Mouse (Mus musculus): ENCODE data around the gene Ppip5k1. TPM values are rescaled to one million over a fixed set of nuclear protein-coding genes. Genes with fewer than 3 reads are reported as not detected.
A peak's percentile ranks its signal among the peaks of the same experiment; 100 is the strongest.

Gene Ppip5k1
- total RNA-seq, 2 experiments from 2014 or later = 8.4 to 11.0 TPM

DNA sequence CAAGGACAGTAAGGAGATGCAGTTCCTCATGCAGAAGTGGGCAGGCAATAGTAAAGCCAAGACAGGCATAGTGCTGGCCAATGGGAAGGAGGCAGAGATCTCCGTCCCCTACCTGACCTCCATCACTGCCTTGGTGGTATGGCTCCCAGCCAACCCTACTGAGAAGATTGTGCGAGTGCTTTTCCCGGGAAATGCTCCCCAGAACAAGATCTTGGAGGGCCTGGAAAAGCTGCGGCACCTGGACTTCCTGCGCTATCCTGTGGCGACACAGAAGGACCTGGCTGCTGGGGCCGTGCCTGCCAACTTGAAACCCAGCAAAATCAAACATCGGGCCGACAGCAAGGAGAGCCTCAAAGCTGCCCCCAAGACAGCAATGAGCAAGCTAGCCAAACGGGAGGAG is 55.2 kb downstream of the Ppip5k1 start:
- no peak for ATAC-seq (replicated peaks; ENCODE audit: poor library complexity, severe bottlenecking)

DNA sequence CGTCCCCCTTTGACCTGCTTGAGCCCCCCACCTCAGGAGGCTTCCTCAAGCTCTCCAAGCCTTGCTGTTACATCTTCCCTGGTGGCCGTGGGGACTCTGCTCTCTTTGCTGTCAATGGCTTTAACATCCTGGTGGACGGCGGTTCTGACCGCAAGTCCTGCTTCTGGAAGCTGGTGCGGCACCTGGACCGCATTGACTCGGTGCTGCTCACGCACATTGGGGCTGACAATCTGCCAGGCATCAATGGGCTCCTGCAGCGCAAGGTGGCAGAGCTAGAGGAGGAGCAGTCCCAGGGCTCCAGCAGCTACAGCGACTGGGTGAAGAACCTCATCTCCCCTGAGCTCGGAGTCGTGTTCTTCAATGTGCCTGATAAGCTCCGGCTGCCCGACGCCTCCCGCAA is 55.7 kb downstream of the Ppip5k1 start:
- ATAC-seq (replicated peaks; ENCODE audit: poor library complexity, severe bottlenecking) = no peak

DNA sequence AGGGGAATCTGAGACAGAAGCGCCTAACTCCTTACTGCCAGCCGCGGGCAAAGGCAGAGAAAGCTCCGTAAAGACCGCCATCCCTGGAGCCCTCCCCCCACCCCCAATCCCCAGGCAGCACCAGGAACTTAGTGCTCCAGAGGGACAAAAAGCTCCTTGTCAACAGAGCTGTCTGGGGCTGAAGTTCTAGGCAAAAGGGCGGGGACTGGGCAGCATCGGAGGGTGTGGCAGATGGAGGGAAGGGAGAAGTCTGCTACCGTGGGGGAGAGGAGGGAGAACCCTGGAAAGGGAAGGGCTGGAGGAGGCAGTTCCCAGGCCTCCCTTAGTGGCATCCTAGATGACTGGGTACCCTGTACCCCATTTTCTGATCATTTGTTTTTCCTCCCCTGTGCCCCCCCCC is 57.1 kb downstream of the Ppip5k1 start:
- ATAC-seq (replicated peaks; ENCODE audit: poor library complexity, severe bottlenecking) = no peak

DNA sequence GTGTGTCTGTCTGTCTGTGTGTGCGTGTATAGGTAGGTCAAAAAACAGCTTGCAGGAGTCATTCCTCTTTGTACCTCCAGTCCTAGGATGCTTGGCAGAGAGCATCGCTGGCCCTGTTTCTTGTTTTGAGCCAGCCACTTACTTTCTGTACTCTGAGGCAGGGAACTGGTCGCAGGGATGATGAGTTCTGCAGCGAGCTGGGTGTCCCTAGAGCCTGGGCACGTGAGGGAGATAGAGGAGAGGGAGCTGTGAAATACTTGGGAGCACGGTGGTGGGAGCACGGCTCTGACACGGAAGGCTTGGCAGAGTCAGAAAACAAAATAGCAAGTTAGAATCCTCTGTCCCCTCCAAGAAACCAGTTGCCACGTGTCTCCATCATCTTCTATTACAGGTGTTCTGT is 57.5 kb downstream of the Ppip5k1 start:
- no peak for ATAC-seq (replicated peaks; ENCODE audit: poor library complexity, severe bottlenecking)

DNA sequence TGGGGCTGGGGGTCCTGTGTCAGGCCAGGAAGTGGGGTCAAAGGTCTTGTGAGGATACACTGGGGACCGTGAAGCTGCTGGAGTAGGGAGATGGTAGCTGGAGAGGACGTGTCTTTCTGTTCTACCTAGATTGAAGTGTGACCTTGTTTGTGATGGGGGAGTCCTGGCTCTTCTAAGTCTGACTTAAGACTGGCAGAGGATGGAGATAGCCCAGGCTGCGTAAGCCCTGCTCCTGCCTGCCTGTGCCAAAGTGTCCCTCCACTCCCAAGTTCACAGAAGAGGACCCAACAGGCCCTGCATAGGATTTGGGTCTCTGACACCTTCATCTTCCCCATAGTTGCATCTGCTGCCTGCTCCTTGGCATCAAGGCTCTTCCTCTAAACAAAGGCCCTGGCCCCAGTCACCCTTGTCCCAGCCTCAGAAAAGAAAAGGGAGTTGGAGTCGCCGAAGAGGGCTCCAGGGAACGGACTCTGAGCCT is 58.4 kb downstream of the Ppip5k1 start:
- ATAC-seq (replicated peaks; ENCODE audit: poor library complexity, severe bottlenecking) = no peak

DNA sequence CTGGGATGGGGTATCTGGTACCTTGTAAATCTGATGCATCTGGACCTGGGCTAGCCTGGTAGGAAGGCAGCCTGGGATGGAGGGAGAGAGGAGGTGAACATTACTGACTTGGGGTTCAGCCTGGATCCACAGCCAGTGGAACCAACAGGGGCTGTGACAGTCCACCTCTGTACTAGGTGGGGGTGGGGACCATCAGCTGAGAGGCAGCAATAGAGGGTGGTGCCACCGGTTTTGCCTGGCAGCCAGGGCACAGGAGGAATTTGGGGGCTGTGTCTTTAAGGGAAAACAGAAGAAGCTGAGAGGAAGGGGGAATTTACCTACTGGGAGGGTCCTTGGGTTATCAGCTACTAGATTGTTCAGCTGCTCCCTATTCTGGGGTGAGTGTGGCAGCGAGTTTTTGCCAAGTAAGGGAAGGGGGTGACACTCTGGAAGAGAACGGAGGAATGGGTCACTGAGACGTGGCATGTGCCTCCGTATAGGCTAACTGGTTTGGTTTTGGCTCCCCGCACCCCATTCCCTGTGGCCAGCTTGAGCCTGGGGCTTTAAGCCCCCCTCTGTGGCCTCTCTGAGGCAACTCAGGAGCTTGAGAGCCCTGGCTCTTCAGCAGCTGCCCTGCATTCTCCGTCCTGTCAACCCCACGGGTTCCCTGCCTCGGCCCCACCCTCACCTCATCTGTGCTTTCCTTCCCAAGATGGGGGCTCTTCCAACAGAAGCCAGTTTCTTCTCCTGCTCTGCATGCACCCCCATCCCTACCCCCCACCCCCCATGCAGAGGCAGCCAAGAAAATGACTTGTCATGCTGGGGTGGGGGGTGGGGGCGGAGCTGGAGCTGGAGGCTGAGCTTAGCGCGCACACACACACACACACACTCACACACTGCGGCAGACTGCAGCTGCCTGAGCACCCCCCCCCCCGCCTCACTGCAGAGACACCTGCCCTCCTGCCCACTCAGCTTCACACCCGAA is 59.3 kb downstream of the Ppip5k1 start:
- 0 out of 2 replicates have a peak, but pooled peaks have one; percentile 16 for ATAC-seq (replicated peaks; ENCODE audit: poor library complexity, severe bottlenecking)

DNA sequence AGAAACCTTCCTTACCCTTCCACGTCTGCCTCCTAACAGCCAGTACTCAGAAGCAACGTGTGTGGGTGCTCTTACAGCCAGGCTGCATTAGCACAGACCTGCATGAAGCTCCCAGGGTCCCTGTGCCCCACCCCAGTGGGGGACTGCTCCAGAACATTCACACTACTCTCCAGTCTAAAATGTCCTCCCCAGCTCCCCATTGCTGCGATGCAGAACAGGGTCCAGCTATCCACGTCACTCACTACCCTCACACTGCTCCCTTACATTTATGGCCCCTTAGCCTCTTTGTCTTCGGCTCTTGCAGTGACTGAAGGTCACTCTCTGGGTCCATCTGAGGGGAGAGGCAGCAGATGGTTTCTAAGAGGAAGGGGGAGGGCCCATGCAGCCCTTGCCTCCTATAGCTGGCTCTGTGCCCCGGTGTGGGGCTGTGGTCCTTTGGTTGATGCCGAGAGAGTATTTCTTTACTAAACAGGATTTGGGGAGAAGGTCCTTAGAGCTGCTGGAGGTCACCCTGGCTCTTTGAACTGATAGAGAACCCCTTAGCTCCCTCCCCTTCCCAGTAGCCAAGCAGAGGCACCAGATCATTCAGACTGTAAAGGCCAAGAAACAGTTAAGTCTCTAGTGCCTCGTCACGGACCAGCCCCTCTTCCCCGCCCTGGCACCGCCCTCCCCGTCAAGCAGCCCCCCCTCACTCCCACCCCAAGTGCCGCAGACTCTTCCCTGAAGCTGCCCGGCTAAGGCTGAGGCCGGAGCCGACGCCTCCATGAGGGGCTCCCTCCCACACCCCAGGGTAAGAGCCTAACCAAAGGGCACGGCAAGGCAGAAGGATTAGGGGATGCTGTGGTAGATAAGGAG is 60.2 kb downstream of the Ppip5k1 start:
- ATAC-seq (replicated peaks; ENCODE audit: poor library complexity, severe bottlenecking) = 0 out of 2 replicates have a peak, but pooled peaks have one; percentile 6

DNA sequence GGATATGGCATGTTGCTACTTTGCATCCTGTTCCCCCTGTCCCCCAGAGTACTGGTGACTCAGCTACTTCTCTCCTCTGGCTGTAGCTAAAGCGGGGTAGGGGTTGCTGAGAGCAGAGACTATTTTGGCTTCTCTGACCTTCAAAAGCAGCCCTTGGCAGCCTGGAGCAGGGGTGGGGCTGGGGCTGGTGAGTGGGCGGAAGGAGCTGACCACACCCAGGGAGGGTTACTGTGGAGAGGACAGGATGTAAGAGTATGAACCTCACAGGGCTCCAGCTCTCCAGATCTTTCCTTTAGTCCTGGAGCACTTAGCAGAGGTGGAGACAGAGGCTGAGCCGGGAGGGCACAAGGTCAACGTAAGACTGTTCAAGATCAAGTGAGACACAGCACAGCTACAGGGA is 61.0 kb downstream of the Ppip5k1 start:
- peak; percentile 23 for ATAC-seq (replicated peaks; ENCODE audit: poor library complexity, severe bottlenecking)

DNA sequence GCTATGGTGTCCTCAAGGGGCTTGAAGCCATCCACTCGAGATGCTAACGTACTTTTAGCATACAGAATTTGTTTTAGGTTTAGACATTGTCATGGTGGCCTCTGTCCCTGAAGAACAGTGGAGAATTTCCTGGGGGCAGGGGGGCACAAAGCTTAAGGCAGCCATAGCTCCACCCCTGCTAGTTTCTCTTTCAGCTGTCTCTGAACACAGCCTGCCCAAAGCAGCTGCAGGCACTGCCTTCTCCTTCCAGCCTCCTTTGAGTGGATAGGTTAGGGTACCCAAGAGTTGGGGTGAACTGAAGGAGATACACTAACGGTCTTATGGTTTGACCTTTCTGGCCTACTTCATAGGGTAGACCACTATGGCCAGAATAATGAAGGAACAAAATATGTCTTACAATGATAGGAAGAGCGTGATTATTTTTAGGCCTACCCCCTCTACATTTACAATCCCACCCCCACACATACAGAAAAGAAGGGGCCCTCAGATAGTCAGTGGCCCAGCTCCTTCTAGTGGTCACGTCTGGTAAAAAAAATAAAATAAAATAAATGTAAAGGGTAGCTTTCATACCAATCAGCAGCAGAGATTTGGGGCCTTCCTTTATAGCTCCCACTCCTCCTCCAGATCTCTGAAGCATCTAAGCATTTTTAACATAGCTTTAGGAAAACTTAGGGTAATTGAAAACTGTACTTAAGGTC is 62.7 kb downstream of the Ppip5k1 start:
- no peak for ATAC-seq (replicated peaks; ENCODE audit: poor library complexity, severe bottlenecking)

DNA sequence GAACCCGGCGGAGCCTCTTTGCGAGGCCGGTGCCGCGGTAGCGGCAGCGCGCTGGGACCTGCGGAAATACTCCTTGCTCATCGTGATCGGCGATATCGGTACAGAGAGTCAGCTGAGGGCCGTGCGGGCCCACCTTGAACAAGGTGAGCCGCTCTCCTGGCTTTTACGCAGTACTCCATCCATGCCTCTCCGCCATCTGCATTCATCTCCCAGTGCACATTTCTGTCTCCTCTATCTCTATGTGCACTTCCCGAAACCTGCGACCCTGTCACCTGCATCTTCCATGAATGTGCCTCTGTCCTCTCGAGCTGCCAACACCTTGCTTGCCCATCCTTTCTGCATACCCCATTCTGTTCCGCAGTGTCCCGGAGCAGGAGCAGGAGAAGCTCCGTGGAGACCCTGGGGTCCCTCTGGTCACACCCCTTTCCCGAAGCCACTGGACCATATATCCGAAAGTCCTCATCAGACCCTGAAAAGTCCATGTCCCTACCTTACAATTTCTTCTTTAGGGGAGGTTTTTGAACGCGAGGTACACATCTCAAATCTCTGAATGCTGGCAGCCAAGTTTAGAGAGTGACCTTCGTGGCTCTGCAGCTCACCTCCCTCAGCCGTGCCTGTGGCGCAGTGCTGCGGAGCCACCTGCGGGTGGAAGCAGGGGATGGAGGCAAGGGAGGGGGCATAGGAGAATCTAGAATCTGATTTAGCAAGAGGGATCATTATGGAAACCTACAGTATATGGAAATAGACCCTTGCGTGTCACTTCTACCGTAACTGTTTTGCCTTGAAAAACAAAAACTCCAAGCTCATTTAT is 65.3 kb downstream of the Ppip5k1 start:
- no peak for ATAC-seq (replicated peaks; ENCODE audit: poor library complexity, severe bottlenecking)

DNA sequence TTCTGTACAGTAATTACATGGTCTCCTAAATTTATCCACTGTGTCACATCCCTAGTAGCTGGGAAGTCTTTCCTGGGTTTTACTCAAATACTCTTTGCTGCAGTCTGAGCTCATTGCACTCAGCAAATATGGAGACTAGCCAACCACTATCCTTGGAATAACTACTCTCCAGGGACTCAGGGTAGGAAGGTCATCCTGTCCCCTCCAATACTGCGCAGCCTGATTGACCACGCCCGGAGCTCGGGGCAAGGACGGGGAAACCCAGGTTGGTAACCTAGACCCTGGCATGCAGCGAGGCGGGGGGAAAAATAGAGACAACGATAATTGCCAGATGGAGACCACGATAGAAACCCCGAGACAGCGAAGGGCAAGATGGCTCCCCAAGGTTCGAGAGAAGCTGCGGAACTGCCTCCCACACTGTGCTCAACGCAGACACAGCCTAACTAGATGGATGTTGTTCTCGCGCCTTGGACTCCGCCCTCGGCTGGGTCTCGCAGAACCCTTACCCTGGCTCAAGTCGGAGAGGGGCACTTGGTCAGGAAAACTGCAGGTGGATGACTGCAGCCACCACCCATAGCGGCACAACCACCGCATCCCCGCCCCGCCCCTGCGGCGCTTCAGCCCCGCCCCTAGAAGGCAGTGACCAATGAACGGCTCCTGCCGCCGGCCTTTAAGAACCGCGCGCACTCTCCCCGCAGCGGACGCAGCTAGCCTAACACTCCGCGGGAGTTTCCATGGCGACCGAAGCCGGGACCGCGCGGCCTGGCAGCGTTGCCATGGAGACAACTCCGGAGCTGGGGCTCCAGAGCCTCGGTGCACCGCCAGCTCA is 66.1 kb downstream of the Ppip5k1 start, which contains the start of gene Map1a:
Gene Map1a (plus strand): TSS at position 700 of the 829 bp plus-strand sequence.
- peak; percentile 95 for ATAC-seq (replicated peaks; ENCODE audit: poor library complexity, severe bottlenecking)

DNA sequence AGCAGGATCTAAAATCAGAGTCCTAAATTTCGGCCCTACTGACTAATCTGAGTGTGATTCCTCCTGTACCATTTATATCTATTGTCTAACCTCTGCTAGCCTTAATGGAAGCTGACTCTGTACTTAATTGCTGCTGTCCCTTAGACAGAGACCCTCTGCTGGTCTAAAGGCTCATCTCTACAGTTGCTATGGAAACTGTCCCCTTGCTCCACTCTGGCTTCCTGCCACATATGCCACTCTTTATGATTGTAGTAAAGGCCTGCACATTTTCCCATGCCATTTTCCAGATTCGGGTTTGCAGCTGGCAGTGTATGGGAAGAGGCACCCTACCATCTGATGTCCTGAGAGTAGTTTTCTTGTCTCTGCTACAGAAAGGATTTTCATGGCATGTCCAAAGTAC is 67.3 kb downstream of the Ppip5k1 start:
- no peak for ATAC-seq (replicated peaks; ENCODE audit: poor library complexity, severe bottlenecking)

DNA sequence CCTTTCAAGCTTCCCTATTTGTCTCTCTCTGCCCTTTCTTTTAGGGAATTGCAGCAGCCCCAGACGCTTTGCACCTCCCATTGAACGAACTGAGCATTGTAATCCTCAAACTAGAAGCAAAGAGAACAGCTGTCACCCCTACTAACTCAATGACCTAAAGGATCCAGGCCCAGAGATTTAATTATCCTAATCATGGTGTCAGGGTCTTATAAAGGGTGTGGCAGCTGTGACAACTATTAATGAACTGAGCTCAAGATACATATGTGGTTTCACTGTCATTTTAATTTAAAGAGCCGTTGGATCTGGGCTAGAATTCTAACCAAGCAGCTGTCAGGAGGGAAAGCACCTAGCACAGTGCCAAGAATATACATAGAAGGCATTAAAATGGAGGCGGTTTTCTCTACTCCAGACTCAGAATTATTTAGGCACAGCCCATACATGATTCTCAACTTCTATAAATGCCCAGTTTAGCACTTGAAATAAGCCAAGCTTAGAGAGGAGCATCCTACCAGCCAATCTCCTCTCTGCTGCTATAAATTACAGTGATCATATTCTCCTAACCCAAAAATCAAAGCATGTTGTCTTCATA is 83.2 kb downstream of the Ppip5k1 start:
- ATAC-seq (replicated peaks; ENCODE audit: poor library complexity, severe bottlenecking) = no peak

DNA sequence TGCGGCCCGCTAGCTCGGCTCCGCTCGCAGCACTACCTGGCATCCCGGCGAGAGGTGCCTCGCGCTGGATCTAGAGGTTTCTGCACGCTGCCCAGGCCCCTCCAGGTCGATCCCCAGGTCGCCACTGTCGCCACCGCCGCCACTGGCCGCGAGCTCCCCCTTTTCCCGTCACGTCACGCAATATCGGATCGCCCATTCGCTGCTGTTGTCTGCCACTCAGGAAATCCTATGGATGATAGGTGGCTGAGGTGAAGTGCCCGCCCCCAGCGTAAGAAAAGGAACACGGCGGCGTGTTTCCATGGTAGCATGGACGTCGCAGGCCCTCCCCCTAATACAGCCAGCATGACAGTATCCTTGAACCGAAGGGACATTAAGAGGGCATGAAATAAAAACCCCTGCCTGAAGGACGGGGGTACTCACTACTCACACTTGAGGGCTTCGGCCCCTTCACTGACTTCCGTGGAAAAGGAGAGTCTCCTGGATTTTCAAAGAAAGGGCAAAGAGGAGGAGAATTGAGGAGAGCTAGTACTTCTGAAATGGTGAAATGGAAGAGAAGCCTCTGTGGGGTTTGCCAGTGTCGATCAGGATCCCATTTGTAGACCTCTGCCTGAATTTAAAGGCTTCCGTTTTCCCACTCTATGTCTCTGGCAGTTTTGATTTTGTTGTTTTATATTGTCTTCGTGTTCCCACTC is 83.8 kb downstream of the Ppip5k1 start, which contains the start of gene Trp53bp1:
Gene Trp53bp1 (minus strand): TSS at position 172 of the 692 bp plus-strand sequence.
- peak; percentile 100 for ATAC-seq (replicated peaks; ENCODE audit: poor library complexity, severe bottlenecking)

DNA sequence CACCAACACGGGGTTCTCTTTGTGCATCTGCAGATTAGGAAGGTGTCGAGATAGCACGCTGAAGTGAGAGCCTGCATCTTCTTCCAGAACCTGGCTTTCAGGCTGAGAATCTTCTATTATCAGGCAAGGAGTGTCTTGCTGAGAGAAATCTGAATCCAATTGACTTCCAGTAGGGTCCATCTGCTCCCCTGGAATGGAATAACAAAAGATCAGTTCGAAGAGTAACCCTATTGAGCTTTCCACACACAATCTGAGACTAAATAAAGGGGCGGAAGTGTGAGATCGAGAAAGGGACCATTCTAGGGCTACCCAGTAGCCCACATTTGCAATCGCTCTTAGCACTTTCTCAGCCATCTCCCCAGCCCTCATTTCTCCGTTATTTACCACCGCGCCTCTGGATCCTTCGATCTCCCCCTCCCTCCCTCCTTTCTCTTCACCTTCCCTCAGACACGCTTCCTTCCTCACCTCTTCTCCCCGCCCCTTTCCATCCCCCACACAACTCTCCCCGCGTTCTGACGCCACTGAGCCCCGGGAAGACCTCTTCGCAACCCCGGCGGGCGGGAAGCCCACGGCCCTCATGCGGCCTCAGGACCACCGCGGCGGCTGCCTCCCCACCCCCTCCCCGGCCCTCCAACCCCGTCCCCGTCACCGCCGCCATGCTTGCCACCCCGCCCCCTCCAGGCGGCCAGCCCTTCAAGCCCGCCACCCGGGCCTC is 84.5 kb downstream of the Ppip5k1 start:
- peak; percentile 38 for ATAC-seq (replicated peaks; ENCODE audit: poor library complexity, severe bottlenecking)

DNA sequence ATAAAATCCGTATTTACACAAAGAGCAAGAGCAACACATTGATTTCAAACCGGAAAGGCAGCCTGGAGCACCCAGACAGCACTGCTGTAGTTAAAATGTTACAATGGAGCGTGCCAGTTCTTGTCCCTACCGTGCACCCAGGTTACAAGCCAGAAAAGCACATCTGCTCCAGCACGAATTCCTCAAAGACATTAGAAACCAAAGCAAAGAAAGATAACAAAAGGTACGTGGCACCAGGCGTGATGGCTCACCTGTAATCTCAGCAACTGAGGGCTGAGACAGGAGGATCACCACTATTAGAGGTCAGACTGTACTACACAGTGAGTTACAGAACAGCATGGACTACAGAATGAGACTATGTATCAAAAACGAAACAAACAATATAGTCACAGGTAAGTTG is 86.8 kb downstream of the Ppip5k1 start:
- no peak for ATAC-seq (replicated peaks; ENCODE audit: poor library complexity, severe bottlenecking)
